Mouse (Mus musculus) mouse trophoblast stem cell (cell line): Measurements from ENCODE around the gene Polr3h.
"Not testable (repeated sequence)": the region's sequence is repeated elsewhere in the genome, so short reads cannot be mapped to it uniquely, and the experiment has no call there.

Experiments
- in situ Hi-C, 2 experiments: fragments of 300-500 bp; cut with MseI, MboI; formaldehyde crosslinking; loops; 2 replicates in 1 of 2; 3 replicates in 1 of 2; pipeline ENCODE4 v1.15.1; 2025

Gene Polr3h

GRCm38 (mm10) chr15:81925760-81926445 lies at the start of gene Polr3h:
Polr3h (minus strand) TSS chr15:81926240.
- in situ Hi-C loops, result no loop called here

GRCm38 (mm10) chr15:81975156-81975555 lies 49.1 kb upstream of the Polr3h start:
- in situ Hi-C loops, result not testable (repeated sequence)

GRCm38 (mm10) chr15:81970498-81970897 lies 44.5 kb upstream of the Polr3h start:
- in situ Hi-C loops, result not testable (repeated sequence)

- in situ Hi-C loops, result not testable (repeated sequence)
Observed at GRCm38 (mm10) chr15:81969635-81970034, 43.6 kb upstream of the Polr3h start.

GRCm38 (mm10) chr15:81969173-81969572 lies 43.1 kb upstream of the Polr3h start:
- in situ Hi-C loops, result no loop called here

GRCm38 (mm10) chr15:81968447-81968846 lies 42.4 kb upstream of the Polr3h start:
- in situ Hi-C loops, result no loop called here

GRCm38 (mm10) chr15:81967821-81968220 lies 41.8 kb upstream of the Polr3h start:
- in situ Hi-C loops, result no loop called here

- in situ Hi-C loops, result no loop called here
Observed at GRCm38 (mm10) chr15:81966062-81966829, 40.2 kb upstream of the Polr3h start.

GRCm38 (mm10) chr15:81964980-81965545 lies 39.0 kb upstream of the Polr3h start:
- in situ Hi-C loops, result no loop called here

- in situ Hi-C loops, result no loop called here
Observed at GRCm38 (mm10) chr15:81964262-81964661, 38.2 kb upstream of the Polr3h start.

- in situ Hi-C loops, result no loop called here
Observed at GRCm38 (mm10) chr15:81961078-81961451, 35.0 kb upstream of the Polr3h start.

GRCm38 (mm10) chr15:81960171-81961077 lies 34.4 kb upstream of the Polr3h start, which contains the start of gene Pmm1:
Pmm1 (minus strand) TSS chr15:81960930.
- in situ Hi-C loops, result no loop called here

GRCm38 (mm10) chr15:81958906-81959305 lies 32.9 kb upstream of the Polr3h start:
- in situ Hi-C loops, result no loop called here

- in situ Hi-C loops, result no loop called here
Observed at GRCm38 (mm10) chr15:81957598-81957997, 31.6 kb upstream of the Polr3h start.

GRCm38 (mm10) chr15:81956457-81956856 lies 30.4 kb upstream of the Polr3h start:
- in situ Hi-C loops, result no loop called here

- in situ Hi-C loops, result no loop called here
Observed at GRCm38 (mm10) chr15:81955414-81955813, 29.4 kb upstream of the Polr3h start.

- in situ Hi-C loops, result loop anchor here (5.0 kb wide), 1 partner anchor 33 kb away; the partner anchor contains the start of gene Xrcc6 (in 2 of the 2)
Observed at GRCm38 (mm10) chr15:81954716-81955115, 28.7 kb upstream of the Polr3h start.

GRCm38 (mm10) chr15:81954151-81954583 lies 28.1 kb upstream of the Polr3h start:
- in situ Hi-C loops, result loop anchor here (5.0 kb wide), 1 partner anchor 33 kb away; the partner anchor contains the start of gene Xrcc6 (in 2 of the 2)

GRCm38 (mm10) chr15:81952310-81952709 lies 26.3 kb upstream of the Polr3h start:
- in situ Hi-C loops, result loop anchor here (5.0 kb wide), 1 partner anchor 35 kb away; the partner anchor contains the start of gene Xrcc6 (in 2 of the 2)

- in situ Hi-C loops, result loop anchor here (5.0 kb wide), 1 partner anchor 36 kb away; the partner anchor contains the start of gene Xrcc6 (in 2 of the 2)
Observed at GRCm38 (mm10) chr15:81951159-81951558, 25.1 kb upstream of the Polr3h start.

- in situ Hi-C loops, result loop anchor here (5.0 kb wide), 1 partner anchor 37 kb away; the partner anchor contains the start of gene Xrcc6 (in 2 of the 2)
Observed at GRCm38 (mm10) chr15:81950716-81951115, 24.7 kb upstream of the Polr3h start.
